Mouse (Mus musculus): ENCODE results near the gene Macrod2. TPM values are rescaled to one million over a fixed set of nuclear protein-coding genes. Genes with fewer than 3 reads are reported as not detected.

Gene Macrod2
- polyA plus RNA-seq, 1 experiment = 20.2 TPM

GRCm38 (mm10) chr2:142232828-142233227, 1837.7 kb downstream of the Macrod2 start:
- DNase-seq = no peak
- no peaks in the 10 kb centered on the region for H3K27me3 ChIP-seq (ENCODE audit: control insufficient read depth, insufficient read depth, low read length)
- TF ChIP-seq CTCF (IDR thresholded peaks at IDR 0.05; ENCODE audit: borderline replicate concordance, insufficient read depth, low read depth, low read length) = no peak
- TF ChIP-seq POLR2A (IDR thresholded peaks at IDR 0.05; ENCODE audit: borderline replicate concordance, insufficient read depth, low read length) = no peak
- H3K27ac ChIP-seq (ENCODE audit: insufficient read depth, low read length) = no peak overlapping the region
- no peak overlapping the region for H3K4me3 ChIP-seq (replicated peaks; ENCODE audit: insufficient read depth, low read depth, low read length)
- 90% methylated on average over 9 of the region's 9 CpGs for WGBS
- no peaks in the 10 kb centered on the region for H3K4me1 ChIP-seq (ENCODE audit: control insufficient read depth, insufficient read depth, low read length)

- Histone ChIP-seq H3K27ac (ENCODE audit: insufficient read depth, low read length) (no peak overlapping the region), H3K4me3 (replicated peaks; ENCODE audit: insufficient read depth, low read depth, low read length) (no peak overlapping the region), H3K27me3 (ENCODE audit: control insufficient read depth, insufficient read depth, low read length) (no peaks in the 10 kb centered on the region), H3K4me1 (ENCODE audit: control insufficient read depth, insufficient read depth, low read length) (no peaks in the 10 kb centered on the region)
- TF ChIP-seq CTCF (IDR thresholded peaks at IDR 0.05; ENCODE audit: borderline replicate concordance, insufficient read depth, low read depth, low read length) (no peak), POLR2A (IDR thresholded peaks at IDR 0.05; ENCODE audit: borderline replicate concordance, insufficient read depth, low read length) (no peak)
- no peak for DNase-seq
- 86% methylated on average over 4 of the region's 4 CpGs for WGBS
Observed at GRCm38 (mm10) chr2:142243483-142243882, 1848.4 kb downstream of the Macrod2 start.

GRCm38 (mm10) chr2:142250383-142250782, 1855.3 kb downstream of the Macrod2 start:
- Histone ChIP-seq H3K4me3 (replicated peaks; ENCODE audit: insufficient read depth, low read depth, low read length) (no peak overlapping the region), H3K27me3 (ENCODE audit: control insufficient read depth, insufficient read depth, low read length) (no peaks in the 10 kb centered on the region), H3K4me1 (ENCODE audit: control insufficient read depth, insufficient read depth, low read length) (peaks cover 2% of the 10 kb centered on the region; the same call in 1 of the 2 replicates), H3K27ac (ENCODE audit: insufficient read depth, low read length) (no peak overlapping the region)
- 89% methylated on average over 4 of the region's 4 CpGs for WGBS
- TF ChIP-seq POLR2A (IDR thresholded peaks at IDR 0.05; ENCODE audit: borderline replicate concordance, insufficient read depth, low read length) (no peak), CTCF (IDR thresholded peaks at IDR 0.05; ENCODE audit: borderline replicate concordance, insufficient read depth, low read depth, low read length) (no peak)
- DNase-seq = no peak

- 94% methylated on average over 2 of the region's 2 CpGs for WGBS
- H3K4me3 ChIP-seq (replicated peaks; ENCODE audit: insufficient read depth, low read depth, low read length) = no peak overlapping the region
- peaks cover 2% of the 10 kb centered on the region; the same call in 1 of the 2 replicates for H3K4me1 ChIP-seq (ENCODE audit: control insufficient read depth, insufficient read depth, low read length)
- no peak overlapping the region for H3K27ac ChIP-seq (ENCODE audit: insufficient read depth, low read length)
- DNase-seq = no peak
- no peak for TF ChIP-seq POLR2A (IDR thresholded peaks at IDR 0.05; ENCODE audit: borderline replicate concordance, insufficient read depth, low read length)
- H3K27me3 ChIP-seq (ENCODE audit: control insufficient read depth, insufficient read depth, low read length) = no peaks in the 10 kb centered on the region
Observed at GRCm38 (mm10) chr2:142251518-142251917, 1856.4 kb downstream of the Macrod2 start.

GRCm38 (mm10) chr2:142253913-142254312, 1858.8 kb downstream of the Macrod2 start:
- WGBS = 11% methylated on average over 11 of the region's 11 CpGs
- H3K27me3 ChIP-seq (ENCODE audit: control insufficient read depth, insufficient read depth, low read length) = no peaks in the 10 kb centered on the region
- H3K4me1 ChIP-seq (ENCODE audit: control insufficient read depth, insufficient read depth, low read length) = peaks cover 2% of the 10 kb centered on the region; the same call in 1 of the 2 replicates
- peak overlapping the region; percentile 23 for H3K4me3 ChIP-seq (replicated peaks; ENCODE audit: insufficient read depth, low read depth, low read length)
- peak; percentile 77 to 87 for DNase-seq
- TF ChIP-seq POLR2A (IDR thresholded peaks at IDR 0.05; ENCODE audit: borderline replicate concordance, insufficient read depth, low read length) (no peak), CTCF (IDR thresholded peaks at IDR 0.05; ENCODE audit: borderline replicate concordance, insufficient read depth, low read depth, low read length) (peak; percentile 81)
- no peak overlapping the region for H3K27ac ChIP-seq (ENCODE audit: insufficient read depth, low read length)

GRCm38 (mm10) chr2:142254566-142254965, 1859.5 kb downstream of the Macrod2 start:
- DNase-seq = peak; percentile 20 to 58
- H3K27me3 ChIP-seq (ENCODE audit: control insufficient read depth, insufficient read depth, low read length) = no peaks in the 10 kb centered on the region
- no peak overlapping the region for H3K4me3 ChIP-seq (replicated peaks; ENCODE audit: insufficient read depth, low read depth, low read length)

GRCm38 (mm10) chr2:142257501-142257900, 1862.4 kb downstream of the Macrod2 start:
- DNase-seq = no peak
- Histone ChIP-seq H3K27ac (ENCODE audit: insufficient read depth, low read length) (no peak overlapping the region), H3K27me3 (ENCODE audit: control insufficient read depth, insufficient read depth, low read length) (no peaks in the 10 kb centered on the region), H3K4me1 (ENCODE audit: control insufficient read depth, insufficient read depth, low read length) (peaks cover 2% of the 10 kb centered on the region; the same call in 1 of the 2 replicates), H3K4me3 (replicated peaks; ENCODE audit: insufficient read depth, low read depth, low read length) (no peak overlapping the region)
- TF ChIP-seq CTCF (IDR thresholded peaks at IDR 0.05; ENCODE audit: borderline replicate concordance, insufficient read depth, low read depth, low read length) (no peak), POLR2A (IDR thresholded peaks at IDR 0.05; ENCODE audit: borderline replicate concordance, insufficient read depth, low read length) (no peak)
- WGBS = 98% methylated on average over 1 of the region's 1 CpGs

More at GRCm38 (mm10) chr2:142254566-142254965, 1859.5 kb downstream of the Macrod2 start:
- TF ChIP-seq POLR2A (IDR thresholded peaks at IDR 0.05; ENCODE audit: borderline replicate concordance, insufficient read depth, low read length) = no peak
- TF ChIP-seq CTCF (IDR thresholded peaks at IDR 0.05; ENCODE audit: borderline replicate concordance, insufficient read depth, low read depth, low read length) = no peak
- 31% methylated on average over 6 of the region's 6 CpGs for WGBS
- H3K4me1 ChIP-seq (ENCODE audit: control insufficient read depth, insufficient read depth, low read length) = peaks cover 2% of the 10 kb centered on the region; the same call in 1 of the 2 replicates
- no peak overlapping the region for H3K27ac ChIP-seq (ENCODE audit: insufficient read depth, low read length)

- Histone ChIP-seq H3K27ac (ENCODE audit: insufficient read depth, low read length) (no peak overlapping the region), H3K4me1 (ENCODE audit: control insufficient read depth, insufficient read depth, low read length) (no peaks in the 10 kb centered on the region), H3K27me3 (ENCODE audit: control insufficient read depth, insufficient read depth, low read length) (no peaks in the 10 kb centered on the region), H3K4me3 (replicated peaks; ENCODE audit: insufficient read depth, low read depth, low read length) (no peak overlapping the region)
- TF ChIP-seq CTCF (IDR thresholded peaks at IDR 0.05; ENCODE audit: borderline replicate concordance, insufficient read depth, low read depth, low read length) (no peak), POLR2A (IDR thresholded peaks at IDR 0.05; ENCODE audit: borderline replicate concordance, insufficient read depth, low read length) (no peak)
- 97% methylated on average over 6 of the region's 6 CpGs for WGBS
- no peak for DNase-seq
Observed at GRCm38 (mm10) chr2:142261046-142261445, 1865.9 kb downstream of the Macrod2 start.

All from cerebellum, adult 2 months (tissue).